Mouse (Mus musculus) T-helper 1 cell (primary cell): ENCODE results near the gene Lama5.

Experiments
- in situ Hi-C: fragments of 300-600 bp; cut with MboI, MseI; formaldehyde crosslinking; loops from one replicate; pipeline ENCODE4 v1.15.1; 2025; ENCODE audit warnings: high pct_unique_total_duplicates

The Lama5 gene

GRCm38 (mm10) chr2:180225044-180225761 is 456 bp downstream of the Lama5 start:
- in situ Hi-C loops, result no loop called here

DNA sequence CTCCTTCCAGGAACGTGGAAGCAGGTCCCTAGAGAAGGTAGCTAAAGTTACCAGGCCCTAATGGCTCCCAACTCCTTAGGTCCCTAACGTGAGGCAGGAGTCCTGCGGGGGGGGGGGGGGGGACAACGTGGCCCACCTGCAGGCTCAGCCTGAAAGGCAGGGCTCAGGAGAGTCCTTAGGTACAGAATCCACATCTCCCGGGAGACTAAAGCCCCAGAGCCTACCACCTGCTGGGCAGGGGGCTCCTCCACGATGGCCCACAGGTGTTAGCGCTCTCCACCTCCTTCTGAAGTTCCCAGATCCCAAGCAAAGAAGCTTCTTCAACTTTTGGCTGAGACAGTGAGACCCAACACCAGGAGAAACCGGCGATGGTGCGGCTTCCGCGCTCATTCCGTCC is 1.0 kb downstream of the Lama5 start:
- in situ Hi-C loops, result no loop called here

GRCm38 (mm10) chr2:180222250-180222649 is 3.4 kb downstream of the Lama5 start:
- in situ Hi-C loops, result no loop called here

DNA sequence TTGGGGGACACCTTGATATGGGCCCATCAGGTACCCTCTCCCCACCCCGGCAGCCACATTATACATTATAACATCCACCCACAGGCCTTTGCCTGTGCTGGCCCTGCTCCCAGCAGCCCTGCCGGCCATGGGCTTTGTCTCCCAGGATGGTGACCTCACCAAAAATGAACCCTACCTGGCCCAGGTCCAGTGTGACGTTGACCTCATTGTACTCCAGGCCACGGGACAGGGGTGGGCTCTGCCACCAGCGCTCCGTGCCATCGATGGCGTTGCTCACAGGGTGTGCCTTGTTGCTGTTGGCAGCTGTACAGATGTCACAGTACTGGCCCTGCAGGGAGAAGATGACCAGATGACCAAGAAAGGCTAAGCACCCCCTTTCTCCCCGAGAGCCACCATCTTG is 4.6 kb downstream of the Lama5 start:
- in situ Hi-C loops, result no loop called here

DNA sequence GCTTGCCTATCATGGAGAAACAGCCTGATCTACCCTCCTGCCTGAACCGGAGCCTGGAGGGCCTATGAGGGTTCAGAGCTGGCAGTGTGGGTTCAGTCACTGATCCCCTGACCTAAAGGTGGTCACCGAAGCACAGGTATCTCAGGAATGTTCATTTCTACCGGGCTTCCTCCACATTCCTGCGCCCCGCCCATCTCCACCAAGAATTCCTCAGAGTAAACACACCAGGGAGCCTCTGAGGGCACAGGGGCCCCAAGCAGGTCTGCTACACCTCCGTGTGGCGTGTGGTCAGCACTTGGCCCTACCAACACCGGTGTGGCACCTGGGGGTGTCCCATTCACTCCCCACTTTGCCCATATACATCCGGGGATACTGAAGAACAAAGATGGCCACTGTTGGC is 5.5 kb downstream of the Lama5 start:
- in situ Hi-C loops, result no loop called here

- in situ Hi-C loops, result no loop called here
Observed at GRCm38 (mm10) chr2:180219145-180219943, 6.3 kb downstream of the Lama5 start.

DNA sequence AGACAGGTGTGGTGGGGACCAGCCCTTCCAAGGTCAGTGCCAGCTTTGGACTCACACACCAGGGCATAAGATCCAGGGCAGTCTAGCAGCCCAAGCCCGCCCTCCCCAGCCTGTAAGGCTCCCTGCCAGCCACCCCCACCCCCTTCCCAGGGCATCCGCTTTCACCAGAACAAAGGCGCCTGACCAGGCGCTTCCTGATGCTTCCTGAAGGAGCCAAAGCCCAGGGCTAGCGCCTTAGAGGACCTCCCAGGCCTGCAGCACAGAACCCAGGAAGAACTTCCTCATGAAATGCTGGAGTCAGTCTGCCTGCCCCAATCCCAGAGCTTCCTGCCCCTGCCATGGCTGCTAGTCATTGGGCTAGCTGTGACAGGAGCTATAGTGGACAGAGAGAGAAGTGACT is 7.0 kb downstream of the Lama5 start:
- in situ Hi-C loops, result no loop called here

DNA sequence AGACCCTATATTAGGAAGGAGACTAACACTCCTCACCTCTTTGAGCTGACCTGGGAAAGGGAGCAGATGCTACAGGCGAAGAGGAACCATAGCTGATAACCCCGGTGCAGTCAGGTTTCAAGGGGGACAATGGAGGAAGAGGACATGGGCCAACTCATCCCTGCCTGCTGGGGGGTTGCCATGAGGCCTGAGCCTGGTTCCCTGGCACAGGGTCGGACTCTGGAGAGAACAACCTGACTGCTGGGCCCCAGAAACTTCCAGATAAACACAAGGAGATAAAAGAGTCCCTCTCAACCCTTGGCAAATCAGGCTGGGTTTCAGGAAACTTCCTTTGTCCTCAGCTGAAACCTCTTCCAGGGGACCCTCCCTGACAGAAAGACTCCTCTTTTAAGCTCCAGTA is 7.4 kb downstream of the Lama5 start:
- in situ Hi-C loops, result no loop called here

DNA sequence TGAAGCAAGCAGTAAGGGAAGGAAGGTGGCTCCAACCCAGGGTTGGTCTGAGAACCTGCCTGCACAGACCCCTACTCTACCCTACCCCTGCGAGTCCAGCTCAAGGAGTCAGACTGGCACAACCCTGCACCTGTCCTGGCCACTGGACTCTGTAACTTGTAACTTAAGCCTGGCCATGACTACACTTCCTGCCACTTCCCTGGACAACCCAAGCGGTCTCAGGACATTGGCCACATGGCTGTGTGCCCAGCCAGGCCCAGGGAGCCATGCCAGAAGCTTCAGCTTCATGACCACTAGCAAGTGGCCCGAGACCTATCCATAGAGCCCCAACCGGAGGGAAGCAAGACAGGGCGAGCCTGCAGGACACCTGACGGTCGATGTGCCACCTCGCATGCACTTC is 8.1 kb downstream of the Lama5 start:
- in situ Hi-C loops, result no loop called here

DNA sequence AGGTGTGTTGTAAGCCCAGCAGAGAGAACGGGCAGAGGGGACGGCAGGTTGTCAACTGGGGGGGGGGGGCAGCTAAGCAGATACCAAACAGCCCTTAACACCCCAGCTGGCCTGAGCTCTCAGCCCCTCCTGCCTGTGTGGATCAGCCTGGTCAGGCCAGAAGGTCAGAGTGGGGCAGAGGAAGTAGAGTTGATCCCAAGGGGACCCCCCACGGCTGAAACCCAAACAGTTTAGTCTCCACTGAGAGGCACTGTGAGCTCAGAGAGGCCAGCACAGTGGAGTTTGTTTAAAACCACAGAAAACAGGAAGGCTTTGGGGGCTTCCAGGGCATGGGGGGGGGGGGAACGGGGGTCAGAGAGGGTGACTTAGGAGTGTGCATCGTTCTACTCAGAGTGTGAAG is 8.7 kb downstream of the Lama5 start:
- in situ Hi-C loops, result no loop called here

DNA sequence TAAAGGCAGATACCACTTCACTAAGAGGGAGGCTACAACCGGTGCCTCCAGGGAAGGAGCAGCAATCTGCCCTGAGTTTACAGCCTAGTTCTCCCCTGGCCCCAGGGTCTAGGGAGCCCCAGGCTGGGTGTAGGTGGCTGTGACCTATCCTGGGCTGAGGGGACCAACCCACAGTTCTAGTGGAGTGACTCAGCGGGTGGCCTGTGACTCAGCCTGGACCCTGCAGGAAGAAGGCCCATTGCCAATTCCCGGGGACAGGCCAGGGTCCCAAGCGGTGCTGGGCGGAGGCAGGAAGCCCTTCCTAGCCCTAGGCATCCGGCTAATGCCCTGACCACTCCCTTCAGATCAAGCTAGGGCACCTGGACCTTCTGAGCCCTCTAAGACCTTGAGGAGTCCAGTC is 9.7 kb downstream of the Lama5 start:
- in situ Hi-C loops, result no loop called here

DNA sequence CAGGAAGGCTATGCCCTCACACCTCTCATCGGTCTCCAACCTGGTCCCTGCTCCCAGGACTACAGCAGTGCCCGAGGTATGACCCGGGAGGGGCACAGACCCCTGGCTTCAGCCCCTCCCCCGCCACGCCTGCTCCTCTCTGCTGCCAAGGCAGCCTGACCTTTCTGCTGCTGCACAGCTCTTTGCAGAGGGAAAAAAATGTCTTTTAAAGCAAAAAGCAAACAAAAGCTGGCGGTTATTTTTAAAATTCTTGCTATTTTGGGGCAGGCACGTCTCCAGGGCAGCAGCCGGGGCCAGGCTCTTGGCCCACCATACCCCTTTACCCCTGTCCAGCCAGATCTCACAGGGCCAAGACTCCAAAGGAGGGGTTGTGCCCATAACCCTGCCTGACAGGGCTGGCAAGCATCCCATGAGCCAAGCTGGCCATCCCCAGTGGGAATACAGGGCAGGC is 10.6 kb downstream of the Lama5 start:
- in situ Hi-C loops, result no loop called here

- in situ Hi-C loops, result no loop called here
Observed at GRCm38 (mm10) chr2:180214352-180214978, 11.2 kb downstream of the Lama5 start.

DNA sequence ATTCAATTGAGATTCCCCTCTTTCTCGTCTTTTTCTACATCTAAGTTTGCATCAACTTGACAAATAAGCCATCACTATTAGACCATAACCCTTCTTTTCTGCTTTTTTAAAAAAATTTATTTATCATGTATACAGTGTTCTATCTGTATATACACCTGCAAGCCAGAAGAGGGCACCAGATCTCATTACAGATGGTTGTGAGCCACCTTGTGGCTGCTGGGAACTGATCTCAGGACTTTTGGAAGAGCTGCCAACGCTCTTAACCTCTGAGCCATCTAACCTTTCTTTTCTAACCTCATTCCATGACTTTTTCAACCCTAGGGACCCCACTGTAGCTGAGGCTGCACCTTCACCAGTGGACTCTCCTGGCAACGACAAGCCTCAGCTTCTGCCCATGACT is 13.4 kb downstream of the Lama5 start:
- in situ Hi-C loops, result no loop called here

GRCm38 (mm10) chr2:180208976-180209375 is 16.7 kb downstream of the Lama5 start:
- in situ Hi-C loops, result no loop called here

DNA sequence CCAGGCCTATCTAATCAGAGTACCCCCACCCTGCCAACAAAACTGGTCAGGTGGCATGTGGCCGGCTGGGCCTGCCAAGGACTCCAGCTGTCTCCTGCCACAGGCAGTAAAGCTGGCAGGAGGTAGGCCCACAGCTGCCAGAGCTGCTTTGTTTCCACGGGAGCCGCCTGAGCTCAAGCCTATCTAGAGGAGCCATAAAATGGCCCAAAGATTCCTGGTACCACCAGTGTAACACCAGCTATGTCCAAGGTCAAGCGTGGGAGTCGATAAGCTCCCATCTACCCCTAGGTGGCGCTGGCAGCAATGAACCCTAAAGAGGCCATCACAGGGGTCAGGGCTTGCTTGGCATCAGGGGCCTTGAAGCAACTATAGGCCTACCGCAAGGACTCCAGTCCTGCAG is 17.8 kb downstream of the Lama5 start:
- in situ Hi-C loops, result no loop called here

- in situ Hi-C loops, result no loop called here
Observed at GRCm38 (mm10) chr2:180205956-180206280, 19.7 kb downstream of the Lama5 start.

- in situ Hi-C loops, result no loop called here
Observed at GRCm38 (mm10) chr2:180205083-180205955, 20.3 kb downstream of the Lama5 start.

DNA sequence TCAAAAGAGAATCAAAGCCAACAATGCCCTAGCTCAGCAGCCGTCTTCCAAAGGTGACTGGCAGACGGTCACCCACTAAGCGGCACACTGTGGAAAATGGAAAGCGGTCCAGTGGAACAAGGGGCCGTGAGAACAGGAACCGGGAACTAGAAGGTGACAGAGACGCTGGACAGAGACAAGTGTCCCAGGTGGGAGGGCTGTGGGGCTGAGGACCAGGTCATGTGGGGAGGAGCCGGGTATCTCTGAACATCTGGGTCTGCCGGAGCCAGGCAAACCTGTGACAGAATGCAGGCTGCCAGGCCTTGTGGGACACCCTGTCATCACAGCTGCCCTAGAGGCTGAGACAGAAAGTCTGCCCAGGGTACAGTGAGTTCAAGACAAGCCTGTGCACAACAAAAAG is 21.2 kb downstream of the Lama5 start:
- in situ Hi-C loops, result no loop called here

- in situ Hi-C loops, result no loop called here
Observed at GRCm38 (mm10) chr2:180202805-180203204, 22.9 kb downstream of the Lama5 start.

GRCm38 (mm10) chr2:180202263-180202662 is 23.4 kb downstream of the Lama5 start:
- in situ Hi-C loops, result no loop called here

GRCm38 (mm10) chr2:180201303-180201702 is 24.4 kb downstream of the Lama5 start:
- in situ Hi-C loops, result no loop called here
